Mouse (Mus musculus) mature B cell (primary cell): ENCODE measurements around the gene Rasa3.

Experiments
- in situ Hi-C: fragments of 300-500 bp; cut with MboI; formaldehyde crosslinking; loops from 2 replicates; pipeline ENCODE4 v1.14.3; 2019

The Rasa3 gene

DNA sequence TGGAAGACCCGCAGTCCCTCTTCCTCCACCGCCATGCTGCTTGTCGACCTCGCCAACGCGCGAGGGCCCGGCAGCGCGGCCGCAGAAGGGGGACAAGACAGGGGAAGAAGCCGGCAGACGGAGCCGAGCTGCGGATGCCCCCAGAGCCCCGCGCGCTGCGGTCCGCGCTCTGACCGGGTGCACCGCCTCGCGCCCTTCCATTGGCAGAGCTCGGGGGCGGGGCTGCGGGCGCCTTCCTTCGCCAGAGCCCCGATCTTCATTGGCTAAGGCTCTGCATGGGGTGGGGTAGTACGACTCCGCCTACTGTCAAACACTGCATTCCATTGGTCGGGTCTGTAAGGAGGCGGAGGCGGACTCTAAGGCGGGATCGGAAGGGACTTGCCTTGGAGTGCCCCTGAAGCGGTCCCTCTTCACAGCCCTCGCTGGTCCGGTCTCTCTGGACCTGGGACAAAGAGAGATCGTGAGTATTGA, at the start of gene Rasa3:
TSS of gene Rasa3 (minus strand) at position 191 of the 471 bp plus-strand sequence.
- in situ Hi-C loops: loop anchor here (5.0 kb wide), 1 partner anchor 75 kb away; no protein-coding TSS in a partner anchor

GRCm38 (mm10) chr8:13725722-13726121, 48.3 kb upstream of the Rasa3 start:
- in situ Hi-C loops: no loop called here

- in situ Hi-C loops: no loop called here
These were observed 41.6 kb upstream of the Rasa3 start for GRCm38 (mm10) chr8:13718980-13719379.

DNA sequence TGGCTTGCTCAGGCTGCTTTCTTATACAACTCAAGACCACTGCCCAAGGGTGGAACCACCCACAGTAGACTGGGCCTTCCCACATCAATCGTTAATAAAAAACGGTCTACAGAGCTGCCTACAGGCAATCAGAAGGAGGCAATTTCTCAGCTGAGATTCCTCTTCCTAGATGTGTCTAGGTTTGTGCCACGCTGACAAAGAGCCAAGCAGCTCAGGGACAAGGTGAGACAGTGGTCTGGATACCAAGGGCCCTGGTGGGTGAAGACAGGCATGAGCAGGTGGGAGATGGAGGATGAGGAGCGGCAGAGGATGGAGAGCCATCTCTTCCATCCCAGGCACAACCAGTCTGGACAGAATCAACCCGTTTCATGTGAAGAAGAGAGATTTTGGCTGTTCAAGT, 31.1 kb upstream of the Rasa3 start:
- in situ Hi-C loops: no loop called here

- in situ Hi-C loops: no loop called here
These were observed 29.5 kb upstream of the Rasa3 start for GRCm38 (mm10) chr8:13706918-13707317.

GRCm38 (mm10) chr8:13705668-13706067, 28.3 kb upstream of the Rasa3 start, which contains the start of gene Cfap97d2:
Cfap97d2 (plus strand) TSS chr8:13705889.
- in situ Hi-C loops: no loop called here

- in situ Hi-C loops: no loop called here
These were observed 26.9 kb upstream of the Rasa3 start for GRCm38 (mm10) chr8:13704301-13704700.

DNA sequence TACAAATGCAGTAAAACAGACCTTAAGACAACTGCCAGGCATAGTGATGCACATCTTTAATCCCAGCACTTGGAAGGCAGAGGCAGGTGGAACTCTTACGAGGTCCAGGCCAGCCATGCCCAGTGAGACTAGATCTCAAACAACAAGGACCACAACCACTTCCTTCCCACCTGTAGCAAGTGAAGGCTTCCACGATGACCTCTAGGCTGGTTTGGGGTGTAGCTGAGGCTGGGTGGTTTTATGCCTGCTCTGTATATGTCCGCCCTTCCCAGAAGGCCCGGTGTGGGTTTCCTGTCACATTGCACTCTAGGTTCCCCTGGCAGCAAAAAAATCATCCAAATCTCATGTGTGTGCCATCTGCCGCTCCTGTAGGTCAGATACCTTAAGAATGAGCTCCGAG, 26.4 kb upstream of the Rasa3 start:
- in situ Hi-C loops: no loop called here

GRCm38 (mm10) chr8:13702755-13703154, 25.4 kb upstream of the Rasa3 start:
- in situ Hi-C loops: no loop called here

- in situ Hi-C loops: no loop called here
These were observed 22.0 kb upstream of the Rasa3 start for GRCm38 (mm10) chr8:13699323-13699949.

GRCm38 (mm10) chr8:13698281-13698680, 20.9 kb upstream of the Rasa3 start:
- in situ Hi-C loops: no loop called here

DNA sequence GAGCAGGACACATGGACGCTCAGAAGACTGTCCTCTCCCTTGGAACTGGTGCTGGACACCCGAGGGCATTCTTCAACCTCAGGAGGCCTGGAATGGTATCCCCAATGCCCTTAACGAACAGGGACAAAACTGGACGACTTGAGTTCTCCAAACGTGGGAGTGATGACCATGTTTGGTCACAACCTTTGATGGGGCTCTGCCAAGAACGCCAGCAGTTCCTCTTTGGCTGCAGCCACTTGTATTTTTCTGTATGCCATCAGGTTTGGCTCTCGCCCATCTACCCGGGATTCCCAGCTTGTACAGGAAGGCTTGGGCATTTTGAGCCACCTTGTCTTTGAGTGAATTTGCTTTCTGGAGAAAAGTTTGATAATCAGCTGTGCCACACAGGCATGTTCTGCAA, 20.3 kb upstream of the Rasa3 start:
- in situ Hi-C loops: no loop called here

GRCm38 (mm10) chr8:13697196-13697595, 19.8 kb upstream of the Rasa3 start:
- in situ Hi-C loops: no loop called here

DNA sequence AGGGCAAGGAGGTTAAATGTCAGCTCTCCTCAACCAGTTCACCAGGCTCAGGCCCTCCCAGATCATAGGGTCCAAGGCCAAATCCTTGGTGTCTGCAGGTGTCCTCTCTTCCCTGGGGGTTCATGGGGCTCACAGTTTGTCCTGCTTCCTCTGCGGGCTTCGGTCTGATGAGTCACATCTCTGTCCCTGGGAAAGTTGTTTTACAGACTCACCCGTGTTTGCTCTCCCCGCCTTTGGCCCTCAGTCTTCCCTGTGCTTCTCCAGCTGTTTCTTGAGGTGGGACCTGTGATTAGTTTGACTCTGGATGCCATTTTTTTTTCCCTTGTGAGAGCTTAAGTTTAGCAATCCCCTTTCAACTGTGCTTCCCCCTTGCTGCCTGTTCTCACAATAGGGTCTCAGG, 18.8 kb upstream of the Rasa3 start:
- in situ Hi-C loops: no loop called here

- in situ Hi-C loops: no loop called here
These were observed 17.9 kb upstream of the Rasa3 start for GRCm38 (mm10) chr8:13695203-13695867.

DNA sequence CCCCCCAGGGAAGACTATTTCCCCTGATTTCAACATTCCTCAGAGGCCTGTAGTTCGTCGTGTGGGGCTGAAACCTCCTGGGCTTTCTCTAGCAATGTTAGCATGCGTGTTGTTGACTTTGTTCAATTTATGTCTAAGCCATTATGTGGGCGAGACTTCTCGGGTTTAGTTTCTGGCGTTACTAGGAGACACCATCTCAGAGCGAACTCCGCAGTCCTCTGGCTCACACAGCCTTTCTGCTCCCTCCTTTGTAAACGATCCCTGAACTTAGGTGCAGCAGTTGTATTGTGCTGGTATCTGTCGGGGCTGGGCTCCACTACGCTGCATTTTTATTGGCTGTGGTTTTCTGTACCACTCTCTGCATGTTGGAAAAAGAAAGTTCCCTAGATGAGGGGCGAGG, 17.3 kb upstream of the Rasa3 start:
- in situ Hi-C loops: no loop called here

GRCm38 (mm10) chr8:13692302-13693066, 15.1 kb upstream of the Rasa3 start:
- in situ Hi-C loops: no loop called here

- in situ Hi-C loops: loop anchor here (5.0 kb wide), 1 partner anchor 137 kb away; no protein-coding TSS in a partner anchor
These were observed 11.9 kb upstream of the Rasa3 start for GRCm38 (mm10) chr8:13689331-13689730.

DNA sequence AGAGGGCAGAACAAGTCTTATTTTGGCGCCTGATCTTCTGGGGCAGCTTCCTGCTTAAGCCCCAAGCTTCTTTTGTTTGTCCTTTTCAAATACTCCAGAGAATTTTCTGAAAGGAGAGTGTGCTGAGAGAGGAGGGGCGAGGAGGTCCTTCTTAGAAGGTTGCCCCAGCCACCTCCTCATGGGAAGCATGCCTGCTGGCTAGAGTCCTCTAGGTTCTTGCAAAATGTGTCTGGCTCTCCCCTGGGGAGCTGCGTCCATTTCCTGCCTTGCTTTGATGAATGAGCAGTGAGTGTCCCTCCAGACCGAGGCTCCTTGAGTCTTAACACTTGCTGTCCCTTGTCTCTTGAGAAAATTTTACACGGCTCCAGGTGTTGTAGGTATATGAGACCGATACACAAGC, 11.1 kb upstream of the Rasa3 start:
- in situ Hi-C loops: loop anchor here (5.0 kb wide), 1 partner anchor 136 kb away; no protein-coding TSS in a partner anchor

DNA sequence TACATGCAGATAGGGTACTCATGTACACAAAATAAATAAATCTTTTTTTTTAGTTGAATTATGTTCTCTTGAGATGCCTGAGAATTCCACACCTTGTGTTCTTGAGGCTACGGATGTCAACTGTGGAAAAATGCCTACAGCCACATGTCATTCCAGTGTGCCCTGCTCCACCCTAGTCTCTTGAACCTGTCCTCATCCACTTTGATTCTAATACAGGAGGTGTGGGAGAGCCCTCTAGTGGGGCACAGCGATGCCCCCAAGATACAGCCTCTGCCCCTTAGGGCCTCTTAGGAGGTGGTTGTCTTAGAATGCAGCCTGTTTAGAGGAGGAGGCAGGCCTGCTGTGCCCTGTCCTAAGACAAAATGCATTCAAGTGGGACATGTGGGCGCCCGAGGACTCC, 10.5 kb upstream of the Rasa3 start:
- in situ Hi-C loops: loop anchor here (5.0 kb wide), 1 partner anchor 136 kb away; no protein-coding TSS in a partner anchor

DNA sequence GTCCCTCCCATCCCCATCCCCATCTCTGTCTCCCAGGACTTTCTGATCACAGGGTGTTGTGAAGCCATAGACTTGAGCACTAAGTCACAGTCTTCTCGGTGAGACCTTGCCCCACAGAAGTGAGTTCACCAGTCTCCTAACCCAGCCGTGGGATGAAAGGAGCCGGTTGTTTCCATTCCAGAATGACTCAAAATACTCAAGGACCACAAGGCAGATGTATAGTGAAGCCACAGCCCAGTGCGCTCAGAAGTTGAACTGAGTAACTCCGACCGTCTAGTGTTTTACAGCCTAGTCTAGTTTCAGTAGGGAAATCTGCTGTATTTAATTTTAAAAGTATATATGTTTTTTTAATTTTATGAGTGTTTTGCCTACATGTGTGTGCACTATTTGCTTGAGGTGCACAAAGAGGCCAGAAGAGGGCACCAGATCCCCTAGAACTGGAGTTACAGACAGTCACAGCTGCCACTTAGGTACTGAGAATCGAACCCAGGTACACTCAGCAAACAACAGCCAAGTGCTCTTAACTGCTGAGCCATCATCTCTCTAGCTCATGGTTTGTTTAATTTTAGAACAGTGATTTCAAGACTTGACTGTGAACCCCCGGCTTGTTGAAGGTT, 9.8 kb upstream of the Rasa3 start:
- in situ Hi-C loops: loop anchor here (5.0 kb wide), 1 partner anchor 135 kb away; no protein-coding TSS in a partner anchor

DNA sequence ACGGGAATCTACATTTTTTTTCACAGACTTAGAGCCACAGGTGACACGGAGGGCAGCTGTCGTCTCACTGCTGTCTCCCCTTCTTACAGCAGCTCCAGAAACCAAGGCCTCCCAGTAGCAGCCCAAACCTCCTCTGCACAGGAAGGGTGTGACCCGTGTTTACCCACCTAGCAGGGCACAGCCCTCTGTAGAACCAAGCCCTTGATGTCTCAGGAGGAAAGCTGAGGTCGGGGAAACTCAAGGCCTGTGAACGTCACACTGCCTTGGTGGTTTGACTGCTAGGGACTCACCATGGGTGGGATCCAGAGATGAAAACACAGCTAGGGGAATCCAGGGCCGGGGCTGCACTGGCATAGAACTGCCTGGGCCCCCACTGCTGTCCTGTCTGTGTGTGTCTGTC, 9.0 kb upstream of the Rasa3 start:
- in situ Hi-C loops: loop anchor here (5.0 kb wide), 1 partner anchor 134 kb away; no protein-coding TSS in a partner anchor
